Mouse (Mus musculus) 3134 (cell line): Measurements from ENCODE around the gene Ak6.
A peak's percentile ranks its signal among the peaks of the same experiment; 100 is the strongest.

Experiments
- DNase-seq: peaks from one replicate; pipeline ENCODE4 v3.0.0-alpha.2; 2011; ENCODE audit warnings: low spot score; ENCODE audit not compliant: insufficient read length; ENCODE audit errors: extremely low read depth

Gene Ak6

DNA sequence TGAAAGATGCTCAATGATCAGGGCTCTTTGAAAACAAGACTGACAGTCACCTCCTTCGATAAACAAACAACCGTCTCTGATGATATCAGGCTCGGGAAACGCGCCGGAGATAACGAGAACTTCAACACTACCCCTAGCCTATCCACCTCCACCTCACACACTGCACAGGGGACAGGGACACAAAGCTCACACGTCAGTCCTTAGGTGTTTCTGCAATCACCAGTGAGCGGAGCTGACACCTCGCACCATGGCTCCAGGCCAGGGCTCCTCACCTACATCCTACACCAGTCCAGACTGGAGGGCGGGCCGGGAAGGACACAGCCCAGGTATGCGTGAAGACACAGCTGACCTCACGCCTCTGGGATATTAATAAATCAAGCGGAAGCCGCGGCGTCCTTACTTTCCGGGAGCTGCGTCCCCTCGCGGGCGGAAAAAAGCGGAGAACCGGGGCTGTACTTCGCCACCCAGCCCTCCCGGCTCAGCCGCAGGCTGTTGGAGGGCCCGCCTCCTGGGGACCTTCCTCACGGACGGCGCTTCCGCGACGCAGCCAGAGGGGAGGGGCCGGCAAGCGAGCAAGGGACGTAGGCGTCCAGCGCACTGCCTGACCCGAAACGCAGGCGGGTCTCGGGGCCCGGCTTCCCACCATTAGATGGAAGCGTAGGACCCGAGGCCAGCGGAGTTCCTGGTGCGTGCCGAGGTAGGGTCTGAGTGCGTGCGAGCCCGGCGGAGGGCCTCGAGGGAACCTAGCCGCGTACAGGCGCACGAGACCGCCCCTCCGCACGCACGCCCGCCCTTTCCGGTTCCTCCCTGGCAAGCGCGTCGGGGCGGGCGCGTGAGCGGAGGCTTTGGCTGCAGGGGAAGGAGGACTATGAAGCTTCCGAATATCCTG, at the start of gene Ak6, which contains the start of gene Rad17:
Ak6 (plus strand) TSS at position 430 of the 889 bp plus-strand sequence.
Rad17 (minus strand) TSS at position 502 of the 889 bp plus-strand sequence.
- peak; percentile 94 for DNase-seq

DNA sequence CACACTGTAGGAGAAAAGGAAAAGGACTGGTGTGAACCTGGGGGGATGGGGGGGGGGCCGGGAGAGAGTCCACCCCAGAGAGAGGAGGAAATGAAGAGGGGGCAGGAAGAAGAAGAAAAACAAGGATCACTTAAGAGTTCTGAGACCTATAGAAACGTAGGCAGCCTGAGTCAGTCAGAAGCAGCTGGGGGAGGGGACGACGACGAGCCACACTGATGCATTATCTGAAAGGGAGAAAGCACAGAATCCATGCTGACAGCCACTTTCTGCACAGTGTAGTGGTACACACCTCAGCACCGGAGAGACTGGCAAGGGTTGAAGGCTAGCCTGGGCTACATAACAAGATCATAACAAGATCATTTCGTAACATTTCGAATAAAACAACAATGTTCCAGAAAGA, 49.7 kb upstream of the Ak6 start:
- no peak for DNase-seq

DNA sequence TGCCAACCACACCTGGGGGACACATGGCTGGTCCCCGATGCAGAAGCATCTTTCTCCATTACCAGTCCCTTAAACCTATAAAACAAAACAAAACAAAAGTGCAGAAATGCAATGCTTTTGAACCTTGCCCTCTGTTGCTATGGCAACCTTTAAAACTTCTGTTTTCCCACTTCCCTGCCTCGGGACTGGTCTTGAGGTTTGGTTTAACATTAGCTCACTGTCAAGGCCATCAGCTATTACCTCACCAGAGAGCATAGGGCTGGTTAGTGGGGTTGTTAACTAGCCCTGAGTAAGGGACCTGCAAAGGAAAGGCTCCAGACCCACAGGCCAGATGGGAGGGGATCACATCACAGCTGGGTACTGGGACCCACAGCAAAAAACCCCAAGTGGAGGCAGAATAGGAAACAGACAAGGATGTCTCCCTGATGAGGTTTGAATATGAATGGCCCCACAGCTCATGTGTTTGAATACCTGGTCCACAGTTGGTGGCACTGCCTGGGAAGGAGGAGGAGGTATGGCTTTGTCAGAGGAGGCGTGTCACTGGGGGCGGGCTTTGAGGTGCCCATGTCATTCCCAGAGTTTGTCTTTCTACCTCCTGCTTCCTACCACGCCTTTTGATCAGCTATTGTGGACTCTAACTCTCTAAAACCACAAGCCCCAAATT, 48.4 kb upstream of the Ak6 start:
- DNase-seq = no peak

DNA sequence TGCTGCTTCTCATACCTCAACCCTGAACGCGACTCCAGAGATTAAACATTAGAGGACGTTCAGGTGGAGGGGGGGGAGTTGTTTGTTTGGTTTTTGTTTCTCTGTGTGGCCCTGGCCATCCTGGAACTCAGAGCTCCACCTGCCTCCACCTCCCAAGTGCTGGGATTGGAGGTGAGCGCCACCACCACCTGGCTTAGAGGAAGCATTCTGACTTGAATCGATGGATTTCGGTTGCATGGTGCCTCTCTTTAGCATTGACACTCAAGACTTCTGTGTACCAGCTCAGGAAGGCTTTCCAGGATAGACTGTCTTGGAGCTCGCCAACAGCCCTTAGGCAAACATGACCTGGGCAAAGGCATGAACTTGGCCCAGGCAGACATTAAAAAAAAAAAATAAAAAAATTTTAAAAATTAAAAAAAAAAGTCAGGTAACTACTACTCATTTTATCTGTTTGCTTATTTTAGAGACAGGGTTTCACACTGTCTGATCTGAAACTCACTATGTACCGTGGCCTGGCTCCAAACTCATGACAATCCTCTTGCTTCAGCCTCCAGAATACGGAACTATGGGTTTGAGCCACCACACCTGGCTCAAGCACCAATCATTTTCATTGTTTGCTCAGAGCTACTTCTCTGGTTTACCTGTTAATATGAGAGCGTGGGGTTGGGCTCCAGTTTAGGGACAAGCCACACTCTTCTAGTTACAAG, 47.6 kb upstream of the Ak6 start:
- DNase-seq = no peak

- DNase-seq = no peak
Observed at GRCm38 (mm10) chr13:100603738-100604095, 47.1 kb upstream of the Ak6 start.

DNA sequence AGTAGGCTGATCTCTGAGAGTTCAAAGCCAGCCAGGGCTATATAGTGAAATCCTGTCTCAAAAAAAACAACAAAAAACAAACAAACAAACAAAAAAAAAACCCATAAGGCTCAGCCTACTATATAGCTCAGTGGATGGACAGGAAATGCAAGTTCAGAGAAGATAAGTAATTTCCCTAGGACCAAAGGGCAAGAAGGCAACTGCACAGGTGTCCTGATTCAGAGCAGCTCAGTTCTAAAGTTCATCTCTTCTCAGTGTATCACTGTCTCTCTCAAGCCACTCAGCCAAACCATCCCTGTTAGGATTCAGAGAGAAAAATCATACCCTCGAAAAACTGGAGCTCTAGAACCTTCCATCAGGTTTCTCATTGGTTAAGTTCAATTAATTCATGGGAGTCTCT, 44.9 kb upstream of the Ak6 start:
- no peak for DNase-seq

GRCm38 (mm10) chr13:100607756-100608155, 43.0 kb upstream of the Ak6 start:
- DNase-seq = no peak

GRCm38 (mm10) chr13:100611266-100611665, 39.5 kb upstream of the Ak6 start:
- DNase-seq = no peak

- no peak for DNase-seq
Observed at GRCm38 (mm10) chr13:100612251-100612650, 38.5 kb upstream of the Ak6 start.

GRCm38 (mm10) chr13:100612903-100613302, 37.9 kb upstream of the Ak6 start:
- DNase-seq = no peak

- DNase-seq = no peak
Observed at GRCm38 (mm10) chr13:100616181-100617087, 34.3 kb upstream of the Ak6 start, which contains the start of gene Marveld2. Marveld2 (minus strand) TSS chr13:100616971.

DNA sequence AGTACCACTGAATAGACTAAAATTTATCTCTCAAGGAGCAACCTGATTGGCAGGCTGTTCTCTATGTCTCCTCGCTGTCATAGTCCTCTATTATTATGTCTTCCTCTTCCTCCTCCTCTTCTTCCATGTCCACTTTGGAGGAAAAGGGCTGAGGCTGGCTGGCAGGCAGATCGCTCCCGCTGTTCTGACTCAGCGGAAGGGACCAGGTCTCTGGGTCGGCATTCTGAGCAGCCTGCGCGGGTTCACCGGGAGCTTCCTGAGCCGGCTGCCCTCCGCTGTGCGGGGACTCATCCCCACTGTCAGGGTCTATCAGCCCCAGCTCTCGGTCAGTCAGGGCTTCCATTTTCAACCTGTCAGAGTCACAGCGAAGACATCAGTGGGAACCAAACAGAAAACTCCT, 33.2 kb upstream of the Ak6 start:
- no peak for DNase-seq

GRCm38 (mm10) chr13:100622241-100622640, 28.5 kb upstream of the Ak6 start:
- no peak for DNase-seq

- DNase-seq = no peak
Observed at GRCm38 (mm10) chr13:100634106-100634691, 16.6 kb upstream of the Ak6 start.

- DNase-seq = no peak
Observed at GRCm38 (mm10) chr13:100642471-100643209, 8.1 kb upstream of the Ak6 start.

DNA sequence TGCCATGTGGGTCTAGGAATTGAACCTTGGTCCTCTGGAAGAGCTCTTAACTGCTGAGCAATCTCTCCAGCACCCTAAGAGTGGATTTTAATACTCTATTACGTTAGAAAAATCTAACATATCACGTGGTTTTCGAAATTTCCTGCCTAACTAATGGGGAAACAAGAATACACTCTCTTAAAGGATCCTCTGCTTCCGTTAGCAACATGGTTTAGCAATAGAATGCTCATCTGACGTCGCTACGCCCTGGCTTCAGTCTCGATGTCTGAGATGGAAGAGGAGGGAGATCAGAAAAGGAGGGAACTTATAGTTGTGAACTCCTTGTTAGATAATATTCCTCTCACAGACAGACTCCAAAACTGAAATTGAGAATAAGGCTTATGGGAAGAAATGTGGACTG, 2.6 kb upstream of the Ak6 start:
- no peak for DNase-seq

GRCm38 (mm10) chr13:100651439-100652186, 834 bp downstream of the Ak6 start, which contains the start of gene Taf9:
Taf9 (plus strand) TSS chr13:100651579.
- DNase-seq = no peak

DNA sequence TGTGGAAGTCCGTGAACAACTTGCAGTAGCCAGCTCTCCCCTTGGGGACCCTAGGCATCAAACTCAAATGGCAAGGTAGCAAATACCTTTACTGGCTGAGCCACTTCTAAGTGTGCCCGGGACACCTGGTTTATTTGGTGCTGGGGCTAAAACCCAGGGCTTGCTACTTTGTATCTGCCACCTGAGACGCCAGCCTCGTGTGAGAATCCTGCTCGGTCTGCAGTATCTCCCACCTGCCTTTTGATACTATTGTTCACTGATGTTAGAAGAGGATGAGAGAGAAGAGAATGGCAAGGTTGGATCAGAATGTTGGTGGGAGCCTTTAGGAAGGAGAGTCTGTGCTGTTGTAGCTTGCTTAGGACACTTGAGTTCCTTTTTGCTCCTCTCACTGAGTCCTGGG, 7.3 kb downstream of the Ak6 start:
- DNase-seq = no peak
